Mouse (Mus musculus): Measurements from ENCODE around the gene Efnb1. TPM values are rescaled to one million over a fixed set of nuclear protein-coding genes. Genes with fewer than 3 reads are reported as not detected.

Efnb1 gene
- total RNA-seq, 1 experiment from 2014 or later: 3.1 TPM

- ATAC-seq (replicated peaks; ENCODE audit: low read depth, poor library complexity, severe bottlenecking): no peak
These were observed 16.8 kb downstream of the Efnb1 start for GRCm38 (mm10) chrX:99152566-99153265.

GRCm38 (mm10) chrX:99153266-99153646, 17.3 kb downstream of the Efnb1 start:
- no peak for ATAC-seq (replicated peaks; ENCODE audit: low read depth, poor library complexity, severe bottlenecking)

- no peak for ATAC-seq (replicated peaks; ENCODE audit: low read depth, poor library complexity, severe bottlenecking)
These were observed 18.4 kb downstream of the Efnb1 start for GRCm38 (mm10) chrX:99154358-99154757.

GRCm38 (mm10) chrX:99159020-99159419, 23.1 kb downstream of the Efnb1 start:
- ATAC-seq (replicated peaks; ENCODE audit: low read depth, poor library complexity, severe bottlenecking): no peak

DNA sequence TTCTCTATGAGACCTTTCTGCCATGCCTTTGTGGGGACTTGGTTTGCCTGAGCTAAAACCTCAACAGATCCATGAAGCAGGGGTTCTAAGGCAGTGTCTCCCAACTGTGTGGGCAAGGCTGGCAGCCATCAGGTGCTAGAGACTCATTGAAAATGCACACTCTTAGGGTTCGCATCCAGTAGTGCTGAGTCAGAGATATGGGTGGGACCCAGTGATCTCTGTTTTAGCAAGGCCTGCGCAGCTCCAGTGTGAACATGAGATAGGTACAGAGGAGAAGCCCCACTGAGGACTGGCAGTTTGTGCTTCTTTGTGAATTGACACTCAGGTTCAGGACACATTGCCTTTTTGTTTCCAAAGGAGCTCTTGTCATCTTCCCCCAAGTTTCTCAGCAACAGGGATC, 28.2 kb downstream of the Efnb1 start:
- peak; percentile 65; the same call in 1 of the 2 replicates for ATAC-seq (replicated peaks; ENCODE audit: low read depth, poor library complexity, severe bottlenecking)

GRCm38 (mm10) chrX:99164855-99165368, 29.0 kb downstream of the Efnb1 start:
- peak; percentile 27; the same call in 1 of the 2 replicates for ATAC-seq (replicated peaks; ENCODE audit: low read depth, poor library complexity, severe bottlenecking)

- ATAC-seq (replicated peaks; ENCODE audit: low read depth, poor library complexity, severe bottlenecking): peak; percentile 74
These were observed 31.1 kb downstream of the Efnb1 start for GRCm38 (mm10) chrX:99167014-99167413.

GRCm38 (mm10) chrX:99167550-99167949, 31.6 kb downstream of the Efnb1 start:
- no peak for ATAC-seq (replicated peaks; ENCODE audit: low read depth, poor library complexity, severe bottlenecking)

DNA sequence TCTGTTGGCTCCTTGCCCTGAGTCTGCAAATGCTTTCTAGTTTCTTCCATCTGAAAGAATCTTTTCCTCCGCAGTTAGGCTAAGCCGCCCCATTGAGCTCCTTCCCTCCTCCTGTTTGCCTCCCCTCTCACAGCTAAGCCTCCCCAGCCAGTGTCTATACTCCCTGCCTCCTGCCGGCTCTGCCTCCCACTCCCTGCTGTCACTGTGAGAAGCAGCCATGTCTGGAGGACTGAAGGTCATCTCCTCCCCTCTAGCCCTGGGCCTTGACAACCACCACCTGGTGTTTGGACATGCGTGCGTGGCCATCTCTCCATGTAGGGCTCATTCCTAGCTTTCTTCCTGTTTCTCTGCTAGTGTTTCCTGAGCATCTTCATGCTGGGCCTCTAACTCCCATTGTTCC, 36.4 kb downstream of the Efnb1 start:
- ATAC-seq (replicated peaks; ENCODE audit: low read depth, poor library complexity, severe bottlenecking): no peak

DNA sequence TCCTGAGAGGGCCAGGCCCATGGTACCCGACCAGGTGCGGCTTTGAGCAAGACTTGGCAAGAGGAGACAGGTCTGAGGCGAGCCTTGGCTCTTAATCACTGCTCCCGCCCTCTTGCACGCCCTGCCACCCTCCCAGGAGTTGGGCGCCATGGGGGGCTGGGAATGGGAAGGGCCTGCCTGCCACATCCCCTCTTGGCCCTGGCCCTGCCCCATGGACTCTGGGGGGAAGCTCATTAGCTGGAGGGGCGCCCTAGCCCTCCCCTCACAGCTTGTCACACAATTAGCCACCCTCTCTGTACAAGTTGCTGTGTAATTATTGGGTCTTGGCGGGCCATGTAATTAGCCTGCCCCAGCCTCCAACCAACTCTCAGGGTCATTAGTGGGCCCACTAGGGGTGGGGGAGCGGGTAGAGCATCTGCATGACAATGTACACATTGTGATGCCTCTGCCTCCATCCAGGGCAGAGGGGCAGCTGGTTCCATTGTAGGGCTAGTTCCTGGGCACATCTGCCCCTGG, 49.2 kb downstream of the Efnb1 start:
- ATAC-seq (replicated peaks; ENCODE audit: low read depth, poor library complexity, severe bottlenecking): no peak

GRCm38 (mm10) chrX:99186497-99187435, 50.8 kb downstream of the Efnb1 start:
- ATAC-seq (replicated peaks; ENCODE audit: low read depth, poor library complexity, severe bottlenecking): no peak

GRCm38 (mm10) chrX:99191441-99192087, 55.6 kb downstream of the Efnb1 start:
- no peak for ATAC-seq (replicated peaks; ENCODE audit: low read depth, poor library complexity, severe bottlenecking)

GRCm38 (mm10) chrX:99196910-99197309, 61.0 kb downstream of the Efnb1 start:
- ATAC-seq (replicated peaks; ENCODE audit: low read depth, poor library complexity, severe bottlenecking): no peak

DNA sequence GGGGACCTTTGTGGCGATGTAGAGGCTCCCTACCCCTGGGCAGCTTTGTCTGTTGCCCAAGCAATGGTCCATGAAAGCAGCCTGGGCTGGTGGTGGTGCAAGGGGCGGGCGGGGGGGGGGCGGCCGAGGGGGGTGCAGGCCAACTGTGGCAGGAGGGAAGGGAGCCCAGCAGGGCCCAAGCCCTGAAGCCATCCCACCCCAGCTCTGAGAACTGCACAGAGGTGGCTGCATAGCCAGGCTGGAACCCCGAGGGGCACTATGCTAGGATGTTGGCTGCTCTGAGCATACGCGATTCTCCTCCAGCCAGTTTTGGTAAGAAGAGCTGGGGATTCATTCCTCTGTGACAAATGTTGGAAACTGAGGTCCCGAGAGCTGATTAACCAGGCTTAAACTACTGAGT, 62.6 kb downstream of the Efnb1 start:
- ATAC-seq (replicated peaks; ENCODE audit: low read depth, poor library complexity, severe bottlenecking): no peak

Other genes starting within 250 kb of the Efnb1 start
- 1.1 and 2.3 TPM in 2 replicates for gene Ophn1, start 245.1 kb upstream of the Efnb1 start, total RNA-seq (2017)
- 24.9 and 29.6 TPM in 2 replicates for gene Yipf6, start 199.8 kb upstream of the Efnb1 start, total RNA-seq (2017)
- 3.6 and 4.0 TPM in 2 replicates for gene Stard8, start 132.9 kb upstream of the Efnb1 start, total RNA-seq (2017)